In the genomic region with DNA sequence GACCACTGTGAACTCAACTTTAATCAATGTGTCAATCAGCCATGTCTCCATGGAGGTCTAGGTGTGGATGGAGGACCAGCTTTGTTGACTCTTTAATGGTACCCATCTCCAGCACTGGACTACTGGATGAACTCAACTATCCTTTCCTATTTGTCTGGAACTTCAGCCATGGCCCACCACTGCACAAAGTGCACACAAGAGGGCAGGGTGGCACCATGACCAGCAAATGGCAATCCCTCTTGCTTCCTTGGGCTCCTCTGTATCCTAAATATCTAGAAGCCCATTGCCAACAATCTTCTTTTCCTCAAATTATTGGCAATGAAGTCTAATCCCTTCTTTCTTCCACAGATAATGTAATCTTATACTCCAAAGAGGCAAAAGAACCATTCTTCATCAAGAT, we compare ENCODE assay signal across 11 mouse cellular contexts. TPM values are rescaled to one million over a fixed set of nuclear protein-coding genes. Genes with fewer than 3 reads are reported as not detected.
DNase-seq lines count a peak whose midpoint lies in the region; ATAC-seq and TF ChIP-seq lines count a peak whose summit lies in the region.
"Had no signal": no experiment of that assay in that cellular context is flagged by ENCODE, and none has a peak within 500 bp of the region (broad histone marks: within the 10 kb centered on the region; RNA-seq: fewer than 3 reads in every experiment).

No protein-coding gene starts in this region.

- H3K9ac ChIP-seq in hindbrain, postnatal 0 days (replicated peaks; ENCODE audit: low read length): no peak overlapping the region
- no peak overlapping the region for H3K9ac ChIP-seq in hindbrain, embryonic 11.5 days (ENCODE audit: low read depth, low read length)
- no peak overlapping the region for H3K9ac ChIP-seq in lung, postnatal 0 days (replicated peaks; ENCODE audit: low read depth)

- DNase-seq in adrenal gland, adult (ENCODE audit: inconsistent age in 2 of 2, low spot score in 1 of 2): peak; percentile 9 to 58
- DNase-seq in adrenal gland, adult 18-20 months (ENCODE audit: low spot score in 2 of 2): no peak
- no peak for DNase-seq in hindbrain, postnatal 0 days (ENCODE audit: low spot score)
- no peak for DNase-seq in hindbrain, embryonic 11.5 days (ENCODE audit: low spot score)
- DNase-seq in lung, postnatal 0 days (ENCODE audit: low spot score): no peak
- no peak for DNase-seq in lung, adult 2 months
- peak; percentile 11 for DNase-seq in lung, postnatal 10 days
- DNase-seq in embryo, embryonic 9.5 days (ENCODE audit: extremely low spot score): no peak
- DNase-seq: cerebellum, adult 11 months had no signal

- H3K9me3 ChIP-seq in hindbrain, postnatal 0 days (ENCODE audit: low read length): no peaks in the 10 kb centered on the region
- no peaks in the 10 kb centered on the region for H3K9me3 ChIP-seq in hindbrain, embryonic 11.5 days (ENCODE audit: control insufficient read depth, low read length)
- no peaks in the 10 kb centered on the region for H3K9me3 ChIP-seq in lung, postnatal 0 days (ENCODE audit: low read length)

- H3K27me3 ChIP-seq in hindbrain, postnatal 0 days (ENCODE audit: insufficient read depth, low read length): no peaks in the 10 kb centered on the region
- no peaks in the 10 kb centered on the region for H3K27me3 ChIP-seq in hindbrain, embryonic 11.5 days (ENCODE audit: control insufficient read depth, insufficient read depth, low read length)
- H3K27me3 ChIP-seq in lung, postnatal 0 days (replicated peaks; ENCODE audit: insufficient read depth, low read length): no peaks in the 10 kb centered on the region

- peak; percentile 47 for TF ChIP-seq CTCF in hindbrain, postnatal 0 days (IDR thresholded peaks at IDR 0.05; ENCODE audit: low read depth)
- peak; percentile 54 for TF ChIP-seq CTCF in lung, postnatal 0 days (IDR thresholded peaks at IDR 0.05)
- TF ChIP-seq CTCF in lung, adult 2 months (IDR thresholded peaks at IDR 0.05; ENCODE audit: insufficient read depth, low read length): no peak; the same call in 1 of the 2 replicates

- TF ChIP-seq POLR2A in lung, adult 2 months (IDR thresholded peaks at IDR 0.05; ENCODE audit: borderline replicate concordance, extremely low read depth, low read depth, low read length): no peak

- no peak for TF ChIP-seq EP300 in lung, postnatal 0 days (IDR thresholded peaks at IDR 0.05)

- no peaks in the 10 kb centered on the region for H3K36me3 ChIP-seq in hindbrain, postnatal 0 days (ENCODE audit: insufficient read depth, low read length)
- H3K36me3 ChIP-seq in hindbrain, embryonic 11.5 days (ENCODE audit: control insufficient read depth, insufficient read depth, low read length): no peaks in the 10 kb centered on the region
- no peaks in the 10 kb centered on the region for H3K36me3 ChIP-seq in lung, postnatal 0 days (ENCODE audit: insufficient read depth, low read length)

- H3K4me1 ChIP-seq in hindbrain, postnatal 0 days (ENCODE audit: insufficient read depth, low read length): no peaks in the 10 kb centered on the region
- no peaks in the 10 kb centered on the region for H3K4me1 ChIP-seq in hindbrain, embryonic 11.5 days (replicated peaks; ENCODE audit: control insufficient read depth, insufficient read depth, low read length)
- H3K4me1 ChIP-seq in lung, postnatal 0 days (ENCODE audit: insufficient read depth, low read depth, low read length): no peaks in the 10 kb centered on the region
- no peaks in the 10 kb centered on the region for H3K4me1 ChIP-seq in lung, adult 2 months (ENCODE audit: control insufficient read depth, insufficient read depth, low read length)

- no peak overlapping the region for H3K4me2 ChIP-seq in hindbrain, postnatal 0 days (ENCODE audit: low read depth, low read length)
- no peak overlapping the region for H3K4me2 ChIP-seq in hindbrain, embryonic 11.5 days (replicated peaks; ENCODE audit: low read depth, low read length)
- no peak overlapping the region for H3K4me2 ChIP-seq in lung, postnatal 0 days (replicated peaks; ENCODE audit: low read depth, low read length)

- H3K27ac ChIP-seq in hindbrain, postnatal 0 days: no peak overlapping the region
- no peak overlapping the region for H3K27ac ChIP-seq in hindbrain, embryonic 11.5 days (ENCODE audit: low read depth, low read length)
- H3K27ac ChIP-seq in lung, postnatal 0 days (ENCODE audit: low read length): no peak overlapping the region

- ATAC-seq in hindbrain, postnatal 0 days: no peak
- no peak for ATAC-seq in hindbrain, embryonic 11.5 days (ENCODE audit: low FRiP score)
- ATAC-seq in lung, postnatal 0 days: no peak

- no peak overlapping the region for H3K4me3 ChIP-seq in hindbrain, postnatal 0 days (ENCODE audit: low read length)
- no peak overlapping the region for H3K4me3 ChIP-seq in hindbrain, embryonic 11.5 days (ENCODE audit: low read depth, low read length)
- no peak overlapping the region for H3K4me3 ChIP-seq in lung, postnatal 0 days (ENCODE audit: low read depth, low read length)
- no peak overlapping the region for H3K4me3 ChIP-seq in lung, adult 2 months (replicated peaks; ENCODE audit: extremely low read depth, low read depth, low read length)

RNA-seq across cellular contexts. Expression of a gene that starts 55.6 kb away (rescaled TPM):
- under 1 TPM; 0.30 to 0.74 TPM for total RNA-seq in adrenal gland, adult 18-20 months (2021)
- not detected in 2 replicates for total RNA-seq in hindbrain, postnatal 0 days (2014; rRNA removed)
- 0.11 TPM in 1 of 2 replicates, not detected in the other for polyA plus RNA-seq in hindbrain, postnatal 0 days (2015; fragmentation: Nextera tagmentation; extraction: Ambion mirVana)
- polyA plus RNA-seq in hindbrain, embryonic 11.5 days (2014; fragmentation: Nextera tagmentation; extraction: Ambion mirVana): 0.09 and 0.25 TPM in 2 replicates
- polyA plus RNA-seq in lung, postnatal 0 days (2015; fragmentation: Nextera tagmentation; extraction: Ambion mirVana): 29.2 and 33.6 TPM in 2 replicates
- 2.8 and 5.2 TPM in 2 replicates for polyA plus RNA-seq in lung, adult 2 months (2012; rRNA removed)
- total RNA-seq: granulocyte monocyte progenitor cell, adult 5-6 weeks had no signal
- polyA plus RNA-seq: spleen, adult 2 months had no signal

Comparison
In these comparisons a context has a peak if more than half of its experiments do, and no peak if none do; other contexts are left out.
1. DNase-seq: peak in adrenal gland, adult (2 of 2) and lung, postnatal 10 days (single experiment); none in adrenal gland, adult 18-20 months (0 of 2), hindbrain, postnatal 0 days (single experiment), hindbrain, embryonic 11.5 days (single experiment), lung, postnatal 0 days (single experiment), lung, adult 2 months (single experiment) and embryo, embryonic 9.5 days (single experiment).